Mouse (Mus musculus) liver, embryonic 15.5 days (tissue): ENCODE results near the gene Insrr. TPM values are rescaled to one million over a fixed set of nuclear protein-coding genes. Genes with fewer than 3 reads are reported as not detected.

Experiments
- ATAC-seq: fragments of 200-750 bp; cut with Nextera tagmentation; 2 replicates; pipeline ENCODE4 v1.8.0; 2017; ENCODE audit warnings: moderate number of reproducible peaks, mild to moderate bottlenecking, moderate library complexity; ENCODE audit not compliant: insufficient read depth
- H3K27ac ChIP-seq: fragments of 300-500 bp; sonication (generic); replicated peaks from 2 replicates; pipeline ENCODE4 v1.5.1; 2015; ENCODE audit warnings: mild to moderate bottlenecking, inconsistent platforms
- H3K27me3 ChIP-seq: fragments of 300-500 bp; sonication (generic); 2 replicates; pipeline ENCODE4 v1.6.1; 2015; ENCODE audit warnings: mild to moderate bottlenecking, inconsistent platforms
- H3K36me3 ChIP-seq: fragments of 300-500 bp; sonication (generic); replicated peaks from 2 replicates; pipeline ENCODE4 v1.6.1; 2015; ENCODE audit warnings: moderate library complexity, mild to moderate bottlenecking, inconsistent platforms
- H3K4me1 ChIP-seq: fragments of 300-500 bp; sonication (generic); replicated peaks from 2 replicates; pipeline ENCODE4 v1.6.1; 2015; ENCODE audit warnings: inconsistent platforms
- H3K4me2 ChIP-seq: fragments of 300-500 bp; sonication (generic); 2 replicates; pipeline ENCODE4 v1.6.1; 2015; ENCODE audit warnings: moderate library complexity, mild to moderate bottlenecking, inconsistent platforms
- H3K4me3 ChIP-seq: fragments of 300-500 bp; sonication (generic); replicated peaks from 2 replicates; pipeline ENCODE4 v1.5.1; 2015; ENCODE audit warnings: mild to moderate bottlenecking, inconsistent platforms
- H3K9ac ChIP-seq: fragments of 300-500 bp; sonication (generic); 2 replicates; pipeline ENCODE4 v1.6.1; 2015; ENCODE audit warnings: moderate library complexity, mild to moderate bottlenecking, inconsistent platforms
- H3K9me3 ChIP-seq: fragments of 300-500 bp; sonication (generic); replicated peaks from 2 replicates; pipeline ENCODE4 v1.6.1; 2016; ENCODE audit warnings: inconsistent platforms
- WGBS: fragments of 180-500 bp; shearing (Covaris S2); methylation state at CpG from one replicate; pipeline ENCODE4 v1.1.7; 2015; ENCODE audit warnings: mixed read lengths; ENCODE audit not compliant: insufficient replicate concordance; 5-methylcytosine and 5-hydroxymethylcytosine counted together
- polyA plus RNA-seq: library from polyadenylated mRNA; unstranded; fragments of >200 nt; fragmentation: Nextera tagmentation; extraction: Ambion mirVana; gene quantifications from 2 replicates; pipeline ENCODE4 v1.2.1, GENCODE M21; 2015

Gene Insrr
- polyA plus RNA-seq, 1 experiment from 2014 or later, result 0.01 TPM

DNA sequence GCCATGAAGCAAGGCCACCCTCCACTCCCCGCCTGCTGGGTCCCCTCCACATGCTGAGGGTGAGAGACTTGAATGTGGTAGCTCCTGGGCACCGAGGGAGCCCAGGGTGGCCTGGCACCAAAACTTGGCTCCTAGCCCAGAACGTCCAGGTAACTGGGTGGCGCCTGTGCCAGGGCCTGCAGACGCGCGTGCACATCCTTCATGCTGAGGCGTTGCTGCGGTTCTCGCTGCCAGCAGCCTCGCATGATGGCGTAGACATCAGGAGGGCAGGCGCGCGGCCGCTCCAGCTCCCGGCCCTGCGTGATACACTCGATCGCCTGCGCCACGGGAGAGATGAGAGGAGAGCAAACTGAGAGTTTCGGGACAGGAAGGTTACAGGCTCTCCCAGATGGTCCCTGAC lies 18.5 kb upstream of the Insrr start:
- no peaks in the 10 kb centered on the region for H3K9me3 ChIP-seq
- no peak overlapping the region for H3K4me2 ChIP-seq
- H3K36me3 ChIP-seq, result no peaks in the 10 kb centered on the region
- H3K4me3 ChIP-seq, result no peak overlapping the region
- no peaks in the 10 kb centered on the region; the same call in 1 of the 2 replicates for H3K4me1 ChIP-seq
- 58% methylated on average over 23 of the region's 23 CpGs for WGBS
- no peak for ATAC-seq
- H3K27ac ChIP-seq, result no peak overlapping the region
- no peak overlapping the region for H3K9ac ChIP-seq
- H3K27me3 ChIP-seq, result peaks cover 22% of the 10 kb centered on the region

- H3K4me2 ChIP-seq, result no peak overlapping the region
- no peak for ATAC-seq
- H3K27ac ChIP-seq, result no peak overlapping the region
- no peaks in the 10 kb centered on the region for H3K4me1 ChIP-seq
- H3K36me3 ChIP-seq, result no peaks in the 10 kb centered on the region
- no peaks in the 10 kb centered on the region for H3K9me3 ChIP-seq
- WGBS, result 48% methylated on average over 2 of the region's 2 CpGs
- H3K9ac ChIP-seq, result no peak overlapping the region
- peaks cover 22% of the 10 kb centered on the region for H3K27me3 ChIP-seq
- H3K4me3 ChIP-seq, result no peak overlapping the region
These were observed 17.7 kb upstream of the Insrr start for GRCm38 (mm10) chr3:87779086-87779485.

- ATAC-seq, result no peak
- no peak overlapping the region for H3K4me2 ChIP-seq
- peaks cover 10% of the 10 kb centered on the region for H3K27me3 ChIP-seq
- no peak overlapping the region for H3K9ac ChIP-seq
- WGBS, result 77% methylated on average over 25 of the region's 25 CpGs
- H3K27ac ChIP-seq, result no peak overlapping the region
- H3K4me3 ChIP-seq, result no peak overlapping the region
- H3K9me3 ChIP-seq, result no peaks in the 10 kb centered on the region
- no peaks in the 10 kb centered on the region for H3K36me3 ChIP-seq
- H3K4me1 ChIP-seq, result no peaks in the 10 kb centered on the region
These were observed 13.3 kb upstream of the Insrr start for GRCm38 (mm10) chr3:87783282-87784023.

DNA sequence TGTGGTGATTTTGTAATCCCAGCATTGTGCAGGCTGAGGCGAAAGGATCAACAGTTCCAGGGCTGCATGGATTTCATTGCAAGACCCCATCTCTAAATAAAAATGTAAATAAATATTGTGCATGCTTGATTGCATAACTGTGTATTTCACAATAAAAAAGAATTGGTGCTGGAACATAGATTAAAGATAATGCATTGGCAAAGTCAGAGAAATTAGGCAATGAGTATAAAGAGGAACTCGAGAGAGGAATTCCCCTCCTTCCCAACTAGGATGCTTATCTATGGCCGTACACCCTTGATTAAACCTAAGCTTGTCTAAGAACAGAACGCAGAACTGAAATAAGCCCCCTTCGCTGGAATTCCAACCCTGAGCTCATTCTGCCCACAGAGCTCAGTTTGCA lies 11.6 kb upstream of the Insrr start:
- no peaks in the 10 kb centered on the region for H3K27me3 ChIP-seq
- ATAC-seq, result no peak
- no peak overlapping the region for H3K4me2 ChIP-seq
- H3K4me3 ChIP-seq, result no peak overlapping the region
- H3K36me3 ChIP-seq, result no peaks in the 10 kb centered on the region
- WGBS, result 44% methylated on average over 5 of the region's 5 CpGs
- H3K9ac ChIP-seq, result no peak overlapping the region
- no peaks in the 10 kb centered on the region for H3K4me1 ChIP-seq
- no peak overlapping the region for H3K27ac ChIP-seq
- no peaks in the 10 kb centered on the region for H3K9me3 ChIP-seq

GRCm38 (mm10) chr3:87785626-87786214 lies 11.0 kb upstream of the Insrr start:
- no peak overlapping the region for H3K9ac ChIP-seq
- H3K4me2 ChIP-seq, result no peak overlapping the region
- H3K4me3 ChIP-seq, result no peak overlapping the region
- no peak overlapping the region for H3K27ac ChIP-seq
- H3K4me1 ChIP-seq, result no peaks in the 10 kb centered on the region
- no peaks in the 10 kb centered on the region for H3K9me3 ChIP-seq
- peaks cover 2% of the 10 kb centered on the region for H3K27me3 ChIP-seq
- 44% methylated on average over 6 of the region's 6 CpGs for WGBS
- ATAC-seq, result no peak
- H3K36me3 ChIP-seq, result no peaks in the 10 kb centered on the region

GRCm38 (mm10) chr3:87789248-87789647 lies 7.5 kb upstream of the Insrr start:
- Histone ChIP-seq H3K27ac (no peak overlapping the region), H3K9me3 (no peaks in the 10 kb centered on the region), H3K36me3 (no peaks in the 10 kb centered on the region), H3K27me3 (peaks cover 37% of the 10 kb centered on the region), H3K4me1 (no peaks in the 10 kb centered on the region), H3K4me3 (no peak overlapping the region), H3K9ac (no peak overlapping the region), H3K4me2 (no peak overlapping the region)
- WGBS, result 32% methylated on average over 1 of the region's 1 CpGs
- ATAC-seq, result no peak

DNA sequence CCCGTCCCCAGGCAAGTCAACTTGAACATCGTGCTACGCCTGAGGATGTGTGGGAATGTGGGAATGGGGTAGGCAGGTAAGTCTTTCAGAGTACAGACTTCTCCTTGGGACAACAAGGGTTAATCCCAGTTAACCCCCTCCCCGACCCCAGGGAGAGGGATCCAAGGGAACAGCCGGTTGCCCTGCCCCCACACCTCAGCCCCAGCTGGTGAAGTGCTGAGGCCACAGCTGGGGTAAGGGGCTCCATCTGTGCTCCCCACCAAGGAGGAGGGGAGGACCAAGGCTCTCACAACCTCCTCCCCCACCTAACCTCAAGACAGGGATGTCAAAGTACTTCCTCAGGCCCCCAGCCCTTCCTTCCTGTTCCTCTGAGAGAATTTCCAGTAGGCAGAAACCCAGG lies 7.0 kb upstream of the Insrr start:
- no peaks in the 10 kb centered on the region for H3K36me3 ChIP-seq
- H3K4me1 ChIP-seq, result peaks cover 2% of the 10 kb centered on the region
- no peak overlapping the region for H3K27ac ChIP-seq
- 34% methylated on average over 5 of the region's 5 CpGs for WGBS
- no peak overlapping the region for H3K4me3 ChIP-seq
- peaks cover 42% of the 10 kb centered on the region for H3K27me3 ChIP-seq
- no peak overlapping the region for H3K4me2 ChIP-seq
- H3K9me3 ChIP-seq, result no peaks in the 10 kb centered on the region
- no peak overlapping the region for H3K9ac ChIP-seq
- ATAC-seq, result no peak

- Histone ChIP-seq H3K4me1 (peaks cover 11% of the 10 kb centered on the region), H3K36me3 (no peaks in the 10 kb centered on the region), H3K9ac (no peak within 1 kb of the TSS), H3K9me3 (no peaks in the 10 kb centered on the region), H3K27ac (no peak within 1 kb of the TSS), H3K27me3 (peaks cover 94% of the 10 kb centered on the region), H3K4me2 (peak within 1 kb of the TSS; percentile 52), H3K4me3 (peak within 1 kb of the TSS; percentile 20; the same call in 1 of the 2 replicates)
- 3% methylated on average over 45 of the region's 47 CpGs for WGBS
- no peak for ATAC-seq
These were observed 1.8 kb upstream of the Insrr start, which contains the start of gene Ntrk1 for GRCm38 (mm10) chr3:87794922-87795325. Ntrk1 (minus strand) TSS chr3:87795162.

DNA sequence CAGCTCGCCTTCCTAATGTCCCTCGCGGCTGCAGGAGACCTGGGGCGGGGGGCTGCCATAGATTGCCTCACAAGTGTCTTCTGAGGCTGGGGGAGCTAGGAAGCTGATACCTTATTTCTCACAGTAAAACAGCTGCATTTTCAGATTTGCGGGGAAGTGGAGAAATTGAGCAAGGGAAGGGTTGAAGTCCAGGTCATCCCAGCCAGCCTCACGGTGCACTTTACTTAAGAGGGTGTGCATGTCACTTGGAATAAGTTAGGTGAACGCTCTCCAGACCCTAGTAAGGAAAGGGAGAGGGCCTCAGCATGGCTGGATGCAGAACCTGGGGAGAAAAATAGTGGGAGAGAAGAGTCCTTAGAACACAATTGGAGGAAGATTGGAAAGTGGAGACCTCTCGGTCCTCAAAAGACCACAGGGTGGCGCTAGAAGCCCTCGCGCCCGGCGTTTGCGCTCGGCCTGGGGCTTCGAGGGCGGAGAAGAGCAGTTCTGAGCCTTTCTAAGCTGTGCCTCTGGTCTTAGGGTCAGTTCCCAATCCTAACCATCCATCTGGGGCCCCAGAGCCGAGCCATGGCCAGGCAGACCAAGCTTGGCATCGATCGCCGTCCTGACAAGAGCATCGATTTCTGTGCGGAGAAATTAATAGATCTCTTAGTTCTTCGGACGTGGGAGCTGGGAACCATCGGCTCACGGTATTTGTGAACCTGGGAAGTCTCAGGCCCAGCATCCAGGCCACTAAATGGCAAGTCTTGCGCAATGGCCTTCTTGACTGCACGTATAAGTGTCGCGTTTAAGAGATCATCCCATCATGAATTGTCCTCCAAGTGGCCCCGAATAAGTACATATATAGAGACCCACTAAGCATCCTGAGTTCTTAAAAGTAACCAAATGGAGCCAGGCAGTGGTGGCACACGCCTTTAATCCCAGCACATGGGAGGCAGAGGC lies 1.1 kb upstream of the Insrr start:
- Histone ChIP-seq H3K9me3 (no peaks in the 10 kb centered on the region), H3K36me3 (no peaks in the 10 kb centered on the region), H3K4me1 (peaks cover 11% of the 10 kb centered on the region), H3K4me3 (peak overlapping the region; percentile 20; the same call in 1 of the 2 replicates), H3K27me3 (peaks cover 100% of the 10 kb centered on the region), H3K27ac (no peak overlapping the region), H3K9ac (no peak overlapping the region), H3K4me2 (peak overlapping the region; percentile 52)
- ATAC-seq, result no peak
- WGBS, result 14% methylated on average over 33 of the region's 33 CpGs

DNA sequence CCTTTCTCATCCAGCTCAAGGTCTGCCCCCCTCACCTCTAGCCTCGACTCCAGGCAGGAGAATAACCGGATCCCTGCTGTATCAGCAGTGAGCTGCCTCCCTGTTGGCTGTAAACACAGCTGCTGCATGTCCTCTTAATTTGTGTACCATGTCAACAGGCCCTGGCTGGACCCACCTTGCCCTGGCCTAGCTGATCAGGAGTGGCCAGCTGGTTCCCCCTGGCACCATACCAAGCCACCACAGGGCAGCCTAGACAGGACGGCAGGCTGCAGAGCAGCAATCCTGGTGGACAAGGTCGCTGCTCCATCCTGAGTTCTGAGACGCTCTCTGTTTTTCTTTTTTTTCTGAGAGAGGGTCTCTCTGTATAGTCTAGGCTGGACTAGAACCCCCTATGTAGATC lies 4.9 kb downstream of the Insrr start:
- H3K27ac ChIP-seq, result no peak overlapping the region
- H3K4me2 ChIP-seq, result no peak overlapping the region
- no peaks in the 10 kb centered on the region for H3K9me3 ChIP-seq
- 47% methylated on average over 5 of the region's 5 CpGs for WGBS
- H3K36me3 ChIP-seq, result no peaks in the 10 kb centered on the region
- H3K27me3 ChIP-seq, result peaks cover 100% of the 10 kb centered on the region
- no peak for ATAC-seq
- no peak overlapping the region for H3K4me3 ChIP-seq
- no peaks in the 10 kb centered on the region; the same call in 1 of the 2 replicates for H3K4me1 ChIP-seq
- no peak overlapping the region for H3K9ac ChIP-seq
